Mouse (Mus musculus) liver, embryonic 11.5 days (tissue): ENCODE measurements around the gene Tssc4. TPM values are rescaled to one million over a fixed set of nuclear protein-coding genes. Genes with fewer than 3 reads are reported as not detected.

ENCODE experiments used
- ATAC-seq: fragments of 200-750 bp; cut with Nextera tagmentation; replicated peaks from 2 replicates; pipeline ENCODE4 v1.8.0; 2017; ENCODE audit warnings: moderate number of reproducible peaks, mild to moderate bottlenecking, moderate TSS enrichment, moderate library complexity; ENCODE audit not compliant: low FRiP score
- DNase-seq: peaks from one replicate; pipeline ENCODE4 v3.0.0-alpha.2; 2017; ENCODE audit warnings: low spot score
- H3K27ac ChIP-seq: fragments of 300-500 bp; sonication (generic); 2 replicates; pipeline ENCODE4 v1.5.1; 2014; ENCODE audit warnings: mild to moderate bottlenecking, low read depth, low read length, control low read depth
- H3K27me3 ChIP-seq: fragments of 300-500 bp; sonication (generic); replicated peaks from 2 replicates; pipeline ENCODE4 v1.6.1; 2014; ENCODE audit warnings: low read length, mixed read lengths; ENCODE audit not compliant: control insufficient read depth, insufficient read depth
- H3K36me3 ChIP-seq: fragments of 300-500 bp; sonication (generic); 2 replicates; pipeline ENCODE4 v1.6.1; 2014; ENCODE audit warnings: mild to moderate bottlenecking, low read length, moderate library complexity, mixed read lengths; ENCODE audit not compliant: control insufficient read depth, insufficient read depth
- H3K4me1 ChIP-seq: fragments of 300-500 bp; sonication (generic); replicated peaks from 2 replicates; pipeline ENCODE4 v1.6.1; 2014; ENCODE audit warnings: low read length, mixed read lengths; ENCODE audit not compliant: control insufficient read depth, insufficient read depth
- H3K4me2 ChIP-seq: fragments of 300-500 bp; sonication (generic); 2 replicates; pipeline ENCODE4 v1.6.1; 2014; ENCODE audit warnings: mild to moderate bottlenecking, control low read depth, moderate library complexity
- H3K4me3 ChIP-seq: fragments of 300-500 bp; sonication (generic); 2 replicates; pipeline ENCODE4 v1.5.1; 2014; ENCODE audit warnings: low read depth, low read length, control low read depth
- H3K9ac ChIP-seq: fragments of 300-500 bp; sonication (generic); 2 replicates; pipeline ENCODE4 v1.6.1; 2014; ENCODE audit warnings: low read depth, low read length, control low read depth
- H3K9me3 ChIP-seq: fragments of 300-500 bp; sonication (generic); 2 replicates; pipeline ENCODE4 v1.6.1; 2016; ENCODE audit warnings: low read length, inconsistent platforms, mixed read lengths; ENCODE audit not compliant: control insufficient read depth
- WGBS: fragments of 180-500 bp; shearing (Covaris S2); extraction: QIAGEN DNeasy Blood & Tissue Kit; methylation state at CpG from one replicate; pipeline ENCODE4 v1.1.7; 2014; 5-methylcytosine and 5-hydroxymethylcytosine counted together
- polyA plus RNA-seq: library from polyadenylated mRNA; unstranded; fragments of >200 nt; fragmentation: Nextera tagmentation; extraction: Ambion mirVana; gene quantifications from 2 replicates; pipeline ENCODE4 v1.2.1, GENCODE M21; 2014

Gene Tssc4
- polyA plus RNA-seq, 1 experiment from 2014 or later, result 48.9 TPM

DNA sequence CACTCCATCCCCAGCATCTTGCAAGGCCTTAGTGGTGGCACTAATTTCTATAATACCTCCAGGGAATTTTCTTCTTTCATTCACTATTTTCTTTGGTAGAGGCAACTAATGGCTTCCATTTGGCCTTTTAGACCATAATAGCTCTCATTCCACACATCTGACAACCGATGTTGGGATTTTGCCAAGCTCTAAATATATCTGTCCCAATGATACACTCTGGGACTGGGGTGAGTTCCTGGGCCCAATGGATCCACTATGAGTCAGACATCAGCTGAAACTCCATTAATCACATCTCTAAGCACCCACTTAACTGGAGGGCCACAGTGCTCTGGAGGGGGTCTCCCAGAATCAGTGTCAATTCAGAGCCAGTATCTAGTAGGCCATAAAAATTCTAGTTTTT lies 37.2 kb upstream of the Tssc4 start:
- no peaks in the 10 kb centered on the region for H3K27me3 ChIP-seq
- DNase-seq, result no peak
- H3K9ac ChIP-seq, result no peak overlapping the region
- H3K36me3 ChIP-seq, result no peaks in the 10 kb centered on the region
- no peak for ATAC-seq
- WGBS, result 80% methylated on average over 1 of the region's 1 CpGs
- H3K27ac ChIP-seq, result no peak overlapping the region
- H3K4me2 ChIP-seq, result no peak overlapping the region
- H3K4me3 ChIP-seq, result no peak overlapping the region
- no peaks in the 10 kb centered on the region; the same call in 1 of the 2 replicates for H3K4me1 ChIP-seq
- no peaks in the 10 kb centered on the region for H3K9me3 ChIP-seq

DNA sequence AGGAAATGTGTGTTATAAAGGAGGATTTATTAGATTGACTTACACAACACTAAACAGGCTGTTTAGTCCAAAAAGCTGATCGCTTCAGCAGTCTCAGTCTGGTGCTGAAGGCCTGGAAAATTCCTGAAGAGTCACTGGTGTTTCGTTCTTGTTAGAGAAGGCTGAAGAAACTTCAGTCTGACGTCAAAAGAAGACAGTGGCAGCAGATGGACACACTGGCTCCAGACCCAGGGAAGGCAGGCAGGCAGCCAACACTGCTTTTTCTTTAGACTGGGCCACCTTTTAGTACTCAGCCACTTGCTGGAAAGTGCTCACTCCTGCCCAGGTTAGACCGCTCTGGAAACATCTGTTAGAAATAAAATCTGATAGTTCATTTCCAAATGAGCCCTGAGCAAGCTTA lies 35.5 kb upstream of the Tssc4 start:
- H3K27ac ChIP-seq, result no peak overlapping the region
- H3K27me3 ChIP-seq, result no peaks in the 10 kb centered on the region
- no peak overlapping the region for H3K4me2 ChIP-seq
- no peaks in the 10 kb centered on the region for H3K4me1 ChIP-seq
- H3K9me3 ChIP-seq, result no peaks in the 10 kb centered on the region
- no peak for DNase-seq
- no peaks in the 10 kb centered on the region for H3K36me3 ChIP-seq
- H3K4me3 ChIP-seq, result no peak overlapping the region
- ATAC-seq, result no peak
- 84% methylated on average over 4 of the region's 4 CpGs for WGBS
- no peak overlapping the region for H3K9ac ChIP-seq

- no peak overlapping the region for H3K4me2 ChIP-seq
- no peak overlapping the region for H3K27ac ChIP-seq
- no peaks in the 10 kb centered on the region for H3K4me1 ChIP-seq
- 95% methylated on average over 2 of the region's 2 CpGs for WGBS
- no peak for DNase-seq
- no peaks in the 10 kb centered on the region for H3K9me3 ChIP-seq
- H3K36me3 ChIP-seq, result no peaks in the 10 kb centered on the region
- ATAC-seq, result no peak
- no peaks in the 10 kb centered on the region for H3K27me3 ChIP-seq
- H3K9ac ChIP-seq, result no peak overlapping the region
- H3K4me3 ChIP-seq, result no peak overlapping the region
Observed at GRCm38 (mm10) chr7:143034112-143034511, 34.9 kb upstream of the Tssc4 start.

DNA sequence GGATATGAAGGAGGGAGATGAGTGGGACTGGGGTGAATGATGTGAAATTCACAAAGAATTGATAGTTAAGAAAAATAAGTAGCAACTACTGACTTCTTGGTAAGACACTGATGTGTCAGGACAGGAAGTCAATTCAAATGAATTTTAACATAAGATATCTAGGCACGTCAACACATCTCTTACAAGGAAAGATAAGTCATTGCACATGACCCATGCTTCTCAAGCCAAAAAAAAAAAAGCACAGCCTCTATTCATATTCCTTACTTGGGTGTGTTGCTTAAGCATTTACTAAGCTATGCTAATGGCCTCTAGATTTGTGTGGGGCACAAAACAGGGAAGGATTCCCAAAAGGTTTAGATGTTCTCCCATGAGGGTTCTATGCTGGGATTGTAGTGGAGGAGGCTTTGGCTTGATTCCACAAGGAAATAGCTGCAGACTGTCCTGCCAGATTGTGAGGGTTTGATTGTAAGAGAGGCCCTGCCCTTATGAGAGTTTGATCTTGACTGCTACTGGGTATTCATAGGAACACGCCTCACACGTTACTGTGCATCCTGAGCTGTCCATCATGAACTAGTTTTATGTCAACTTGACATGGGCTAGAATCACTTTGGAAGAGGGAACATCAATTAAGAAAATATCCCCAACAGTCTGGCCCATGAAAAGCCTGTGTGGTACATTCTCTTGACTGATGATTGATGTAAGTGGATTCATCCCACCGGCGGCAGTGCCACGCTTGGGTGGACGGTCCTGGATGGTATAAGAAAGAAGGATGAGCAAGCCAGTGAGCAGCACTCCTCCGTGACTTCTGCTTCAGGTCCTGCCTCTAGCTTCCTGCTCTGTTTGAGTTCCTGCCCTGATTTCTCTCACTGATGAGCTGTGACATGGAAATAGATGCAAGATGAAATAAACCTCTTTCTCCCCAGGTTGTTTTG lies 34.3 kb upstream of the Tssc4 start:
- no peaks in the 10 kb centered on the region for H3K36me3 ChIP-seq
- WGBS, result 82% methylated on average over 8 of the region's 8 CpGs
- H3K4me2 ChIP-seq, result no peak overlapping the region
- no peak overlapping the region for H3K27ac ChIP-seq
- H3K27me3 ChIP-seq, result no peaks in the 10 kb centered on the region
- H3K4me3 ChIP-seq, result no peak overlapping the region
- ATAC-seq (no peak), DNase-seq (no peak)
- no peaks in the 10 kb centered on the region for H3K4me1 ChIP-seq
- no peaks in the 10 kb centered on the region for H3K9me3 ChIP-seq
- H3K9ac ChIP-seq, result no peak overlapping the region

DNA sequence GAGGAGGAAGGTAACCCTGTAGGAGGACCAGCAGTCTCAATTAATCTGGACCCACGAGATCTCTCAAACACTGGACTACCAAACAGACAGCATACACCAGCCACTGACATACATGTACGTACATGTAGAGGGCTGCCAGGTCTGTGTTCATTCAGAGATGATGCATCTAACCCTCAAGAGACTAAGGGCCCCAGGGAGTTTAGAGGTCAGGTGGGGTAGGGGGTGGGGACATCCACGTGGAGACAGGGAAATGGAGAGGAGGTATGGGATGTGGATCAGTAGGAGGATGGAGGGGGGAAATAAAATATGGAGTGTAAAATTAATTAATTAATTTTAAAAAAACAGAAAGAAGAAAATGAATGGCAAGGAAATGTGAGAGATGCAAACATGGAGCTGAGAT lies 32.3 kb upstream of the Tssc4 start:
- Histone ChIP-seq H3K4me3 (no peak overlapping the region), H3K36me3 (no peaks in the 10 kb centered on the region), H3K27ac (no peak overlapping the region), H3K9me3 (no peaks in the 10 kb centered on the region), H3K4me1 (peaks cover 7% of the 10 kb centered on the region), H3K4me2 (no peak overlapping the region), H3K27me3 (no peaks in the 10 kb centered on the region), H3K9ac (no peak overlapping the region)
- DNase-seq (no peak), ATAC-seq (no peak)
- WGBS, result 76% methylated on average over 3 of the region's 3 CpGs

DNA sequence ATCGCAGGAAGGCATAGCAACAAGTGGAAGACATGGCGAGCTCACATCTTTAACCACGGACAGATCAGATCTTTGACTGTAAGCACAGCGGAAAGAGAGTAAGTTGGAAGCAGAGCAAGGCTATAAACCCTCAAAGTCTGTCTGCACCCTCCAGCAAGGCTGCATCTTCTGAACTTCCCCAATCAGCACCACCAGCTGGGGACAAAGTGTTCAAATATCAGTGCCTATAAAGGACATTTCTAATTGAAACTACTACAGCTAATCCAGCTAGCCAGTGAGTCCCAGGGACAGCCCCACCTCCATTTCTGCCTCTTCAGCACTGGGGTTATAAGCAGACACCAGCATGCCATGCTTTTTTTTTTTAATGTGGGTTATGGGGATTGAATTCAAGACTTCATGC lies 31.7 kb upstream of the Tssc4 start:
- Histone ChIP-seq H3K36me3 (no peaks in the 10 kb centered on the region), H3K27me3 (no peaks in the 10 kb centered on the region), H3K4me1 (peaks cover 12% of the 10 kb centered on the region), H3K27ac (no peak overlapping the region), H3K9ac (no peak overlapping the region), H3K4me2 (no peak overlapping the region), H3K9me3 (no peaks in the 10 kb centered on the region), H3K4me3 (no peak overlapping the region)
- DNase-seq (no peak), ATAC-seq (no peak)
- WGBS, result 76% methylated on average over 4 of the region's 4 CpGs

DNA sequence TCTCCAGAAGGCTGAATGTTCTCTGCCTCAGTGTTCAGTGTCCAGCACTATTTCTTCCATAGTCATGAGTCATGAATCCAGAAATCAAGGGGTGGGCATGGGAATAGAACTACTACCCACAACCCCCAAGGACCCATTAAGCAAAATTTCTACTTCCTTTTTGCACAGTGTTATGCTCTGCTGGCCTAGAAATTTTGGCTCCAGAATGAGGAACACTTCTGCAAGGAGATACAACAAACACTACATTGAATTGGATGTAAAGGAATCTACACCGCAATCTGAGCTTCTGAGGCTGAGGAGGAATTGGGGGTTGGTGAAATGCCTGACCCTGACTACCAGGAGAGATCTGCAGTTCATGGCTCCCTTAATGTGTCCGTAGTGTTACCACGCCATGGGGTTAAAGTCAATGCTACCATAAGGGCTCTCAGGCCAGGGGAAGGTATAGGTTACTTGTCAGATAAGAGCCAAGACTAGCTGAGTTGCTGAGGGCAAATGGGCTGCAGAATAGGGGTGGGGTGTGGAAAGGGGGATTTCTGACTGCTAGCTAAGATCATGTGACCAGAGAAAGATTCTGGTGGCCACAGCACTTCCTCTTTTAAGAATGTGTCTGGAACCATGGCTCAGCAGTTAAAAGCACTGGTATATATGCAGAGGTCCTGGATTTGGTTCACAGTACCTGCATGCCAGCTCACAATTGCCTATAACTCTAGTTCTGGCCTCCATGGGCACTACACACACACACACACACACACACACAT lies 30.7 kb upstream of the Tssc4 start:
- DNase-seq (no peak), ATAC-seq (no peak)
- WGBS, result 69% methylated on average over 3 of the region's 3 CpGs
- H3K36me3 ChIP-seq, result no peaks in the 10 kb centered on the region
- H3K4me1 ChIP-seq, result peaks cover 19% of the 10 kb centered on the region
- H3K4me3 ChIP-seq, result no peak overlapping the region
- no peaks in the 10 kb centered on the region for H3K27me3 ChIP-seq
- H3K27ac ChIP-seq, result no peak overlapping the region
- no peak overlapping the region for H3K9ac ChIP-seq
- no peak overlapping the region for H3K4me2 ChIP-seq
- no peaks in the 10 kb centered on the region for H3K9me3 ChIP-seq

DNA sequence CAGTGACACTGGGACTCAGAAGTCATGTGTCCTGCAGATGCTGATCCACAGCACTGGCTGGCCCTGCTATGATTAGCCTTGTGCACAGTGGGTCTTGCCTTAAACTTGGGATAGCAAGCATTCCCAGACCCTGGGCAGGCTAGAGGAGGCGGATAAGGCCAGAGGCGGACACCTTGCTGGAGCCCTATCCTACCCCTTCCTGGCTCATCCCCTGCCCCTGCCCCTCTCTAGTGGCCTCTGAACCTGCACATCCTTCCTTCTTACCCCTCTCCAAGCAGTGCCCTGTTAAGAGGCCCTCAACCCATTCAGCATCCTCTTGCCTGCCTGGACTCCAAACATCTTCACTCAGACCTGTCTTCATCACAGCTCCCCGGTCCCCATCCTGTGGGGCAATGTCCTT lies 28.5 kb upstream of the Tssc4 start:
- ATAC-seq (no peak), DNase-seq (no peak)
- Histone ChIP-seq H3K9me3 (no peaks in the 10 kb centered on the region; the same call in 1 of the 2 replicates), H3K9ac (no peak overlapping the region), H3K27ac (no peak overlapping the region), H3K36me3 (no peaks in the 10 kb centered on the region), H3K27me3 (no peaks in the 10 kb centered on the region), H3K4me3 (no peak overlapping the region), H3K4me1 (peaks cover 19% of the 10 kb centered on the region), H3K4me2 (no peak overlapping the region)
- 91% methylated on average over 3 of the region's 3 CpGs for WGBS
